Mouse (Mus musculus) liver, embryonic 14.5 days (tissue): ENCODE measurements around the gene Alox12.

Experiments
- CTCF ChIP-seq: IDR thresholded peaks from 2 replicates; pipeline ENCODE4 v1.5.1; 2016; ENCODE audit warnings: antibody characterized with exemption, low read depth, control low read depth
- EP300 ChIP-seq: IDR thresholded peaks from 2 replicates; pipeline ENCODE4 v1.6.1; 2016; ENCODE audit warnings: antibody characterized with exemption, low read depth

GRCm38 (mm10) chr11:70238591-70239440 is 16.3 kb downstream of the Alox12 start:
- TF ChIP-seq CTCF (no peak), EP300 (no peak)
